Mouse (Mus musculus) spleen, adult 10 weeks (tissue): ENCODE results near the gene Cfdp1. TPM values are rescaled to one million over a fixed set of nuclear protein-coding genes. Genes with fewer than 3 reads are reported as not detected.

Experiments used
- polyA plus RNA-seq: library from polyadenylated mRNA; stranded (reverse); fragments of 350-450 nt; fragmentation: Illumina TruSeq; extraction: RNeasy Lipid Tissue Mini Kit (QIAGEN cat#74804); gene quantifications from one replicate; pipeline ENCODE4 v1.2.3, GENCODE M21; 2015; ENCODE audit warnings: low replicate concordance; ENCODE audit not compliant: insufficient read depth

The Cfdp1 gene
- 127 TPM for polyA plus RNA-seq

GRCm38 (mm10) chr8:111853861-111854501, at the start of gene Cfdp1:
TSS of gene Cfdp1 (minus strand) at chr8:111854291.

DNA sequence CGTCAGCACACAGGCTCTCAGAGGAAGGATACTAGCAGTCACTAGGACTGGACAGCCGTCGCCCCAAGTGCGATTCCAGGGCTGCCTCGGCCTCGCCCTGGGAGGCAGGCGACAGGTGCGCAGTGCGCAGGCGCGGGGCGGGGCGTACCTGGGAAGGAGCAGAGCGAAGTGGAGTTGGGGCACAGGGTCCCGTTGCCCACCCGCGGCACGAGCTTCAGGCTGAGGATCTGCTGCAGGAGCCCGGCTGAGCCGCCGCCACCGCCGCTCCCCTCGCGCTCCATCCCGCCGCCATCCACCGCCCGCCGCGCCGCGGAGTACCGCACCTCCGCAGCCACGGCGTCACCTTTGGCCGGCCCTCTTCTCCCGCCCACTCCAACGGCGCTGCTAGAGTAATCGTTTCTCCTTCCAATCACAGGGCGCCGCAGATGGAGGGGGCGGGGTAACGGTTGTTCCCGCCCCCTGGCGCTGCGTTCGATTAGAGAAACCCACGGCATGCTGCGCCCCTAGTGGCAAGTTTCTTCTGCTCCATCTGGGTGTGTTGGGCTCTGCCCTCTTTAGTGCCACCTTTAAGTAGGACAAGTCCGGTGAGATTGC, 22.4 kb upstream of the Cfdp1 start, which contains the start of gene Tmem170:
Gene Tmem170, minus strand, starts transcription at position 396 of the 594 bp plus-strand sequence.

DNA sequence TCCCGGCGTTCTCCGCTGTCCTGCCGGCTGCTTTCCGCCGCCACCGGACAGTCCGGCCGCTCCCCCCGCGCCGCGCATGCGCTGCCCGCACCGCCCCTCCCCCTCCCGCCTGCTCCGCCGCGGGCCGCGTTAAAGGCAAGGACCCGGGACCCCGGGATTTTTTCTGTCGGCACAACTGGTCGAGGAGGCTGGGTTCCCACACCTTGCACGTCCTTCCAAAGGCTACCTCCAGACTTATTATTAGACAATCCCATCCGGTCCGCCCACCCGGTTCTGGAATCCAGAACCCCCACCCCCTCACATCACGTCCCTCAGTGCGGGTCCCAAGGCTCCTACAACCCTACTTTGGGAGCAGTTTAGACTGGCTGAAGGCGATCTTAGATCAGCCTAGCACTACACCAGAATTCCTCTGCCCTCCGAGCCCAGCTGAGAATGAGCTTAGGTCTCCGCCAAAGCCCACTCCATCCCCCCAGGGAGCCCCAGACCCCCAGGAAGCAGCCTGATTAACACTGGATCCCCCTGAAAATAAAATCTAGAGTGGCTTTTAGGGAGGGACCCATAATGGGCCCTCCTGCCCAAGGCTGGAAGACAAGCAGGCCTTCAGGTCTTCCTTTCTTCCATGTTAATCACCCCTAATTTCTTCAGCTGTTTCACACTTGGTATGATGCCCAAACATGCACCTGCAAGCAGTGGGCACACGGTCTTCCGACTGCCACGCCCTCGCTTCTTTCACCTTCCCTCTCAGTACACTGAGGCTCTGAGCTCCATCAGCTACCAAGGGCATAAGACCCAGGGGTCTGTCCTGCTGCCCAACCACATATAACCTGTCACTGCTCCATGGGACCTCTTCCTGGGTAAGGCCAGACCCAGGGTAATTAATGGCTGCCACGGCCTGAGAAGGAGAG, 110.0 kb downstream of the Cfdp1 start, which contains the start of gene Bcar1:
Gene Bcar1, minus strand, starts transcription at position 18 of the 905 bp plus-strand sequence.

Other genes starting within 250 kb of the Cfdp1 start
- 0.84 TPM for gene Ldhd, start 223.9 kb downstream of the Cfdp1 start, polyA plus RNA-seq
- 28.5 TPM for gene Zfp1, start 210.9 kb downstream of the Cfdp1 start, polyA plus RNA-seq
- gene Ctrb1, start 163.3 kb downstream of the Cfdp1 start, polyA plus RNA-seq, result 5.2 TPM
- gene Bcar1, start 110.5 kb downstream of the Cfdp1 start, polyA plus RNA-seq, result 2.6 TPM
- 8.0 TPM for gene Tmem170, start 22.5 kb upstream of the Cfdp1 start, polyA plus RNA-seq
- gene Chst5, start 56.2 kb upstream of the Cfdp1 start, polyA plus RNA-seq, result not detected
- 3.1 TPM for gene Tmem231, start 79.6 kb upstream of the Cfdp1 start, polyA plus RNA-seq
- gene Gabarapl2, start 86.4 kb upstream of the Cfdp1 start, polyA plus RNA-seq, result 222 TPM
- 10.1 TPM for gene Adat1, start 138.0 kb upstream of the Cfdp1 start, polyA plus RNA-seq
- gene Kars, start 157.0 kb upstream of the Cfdp1 start, polyA plus RNA-seq, result 77.7 TPM
- 13.3 TPM for gene Terf2ip, start 157.1 kb upstream of the Cfdp1 start, polyA plus RNA-seq
- gene Gm6793, start 160.7 kb upstream of the Cfdp1 start, polyA plus RNA-seq, result 0.50 TPM